Mouse (Mus musculus) heart, embryonic 15.5 days (tissue): ENCODE data around the gene Ap1s1. TPM values are rescaled to one million over a fixed set of nuclear protein-coding genes. Genes with fewer than 3 reads are reported as not detected.

ENCODE experiments used
- ATAC-seq: fragments of 200-750 bp; cut with Nextera tagmentation; replicated peaks from 2 replicates; pipeline ENCODE4 v1.8.0; 2017; ENCODE audit warnings: low read depth, moderate TSS enrichment; ENCODE audit not compliant: insufficient number of reproducible peaks, insufficient read depth, low FRiP score
- H3K27ac ChIP-seq: fragments of 300-500 bp; sonication (generic); 2 replicates; pipeline ENCODE4 v1.5.1; 2015; ENCODE audit warnings: mild to moderate bottlenecking, inconsistent platforms
- H3K27me3 ChIP-seq: fragments of 300-500 bp; sonication (generic); 2 replicates; pipeline ENCODE4 v1.6.1; 2015; ENCODE audit warnings: inconsistent platforms
- H3K36me3 ChIP-seq: fragments of 300-500 bp; sonication (generic); 2 replicates; pipeline ENCODE4 v1.6.1; 2015; ENCODE audit warnings: mild to moderate bottlenecking, inconsistent platforms
- H3K4me1 ChIP-seq: fragments of 300-500 bp; sonication (generic); replicated peaks from 2 replicates; pipeline ENCODE4 v1.6.1; 2015; ENCODE audit warnings: inconsistent platforms
- H3K4me2 ChIP-seq: fragments of 300-500 bp; sonication (generic); 2 replicates; pipeline ENCODE4 v1.6.1; 2015; ENCODE audit warnings: inconsistent platforms, mild to moderate bottlenecking, moderate library complexity
- H3K4me3 ChIP-seq: fragments of 300-500 bp; sonication (generic); 2 replicates; pipeline ENCODE4 v1.5.1; 2015; ENCODE audit warnings: mild to moderate bottlenecking, inconsistent platforms
- H3K9ac ChIP-seq: fragments of 300-500 bp; sonication (generic); 2 replicates; pipeline ENCODE4 v1.6.1; 2015; ENCODE audit warnings: mild to moderate bottlenecking, inconsistent platforms
- H3K9me3 ChIP-seq: fragments of 300-500 bp; sonication (generic); replicated peaks from 2 replicates; pipeline ENCODE4 v1.6.1; 2016; ENCODE audit warnings: inconsistent platforms
- WGBS: fragments of 180-500 bp; shearing (Covaris S2); methylation state at CpG from one replicate; pipeline ENCODE4 v1.1.7; 2015; ENCODE audit warnings: mixed read lengths; 5-methylcytosine and 5-hydroxymethylcytosine counted together
- polyA plus RNA-seq: library from polyadenylated mRNA; unstranded; fragments of >200 nt; fragmentation: Nextera tagmentation; extraction: Ambion mirVana; gene quantifications from 2 replicates; pipeline ENCODE4 v1.2.1, GENCODE M21; 2015

Ap1s1 gene
- polyA plus RNA-seq, 1 experiment from 2014 or later, result 120 TPM

- 24% methylated on average over 3 of the region's 3 CpGs for WGBS
- no peaks in the 10 kb centered on the region for H3K36me3 ChIP-seq
Observed at GRCm38 (mm10) chr5:137009988-137010387, 35.9 kb downstream of the Ap1s1 start.

DNA sequence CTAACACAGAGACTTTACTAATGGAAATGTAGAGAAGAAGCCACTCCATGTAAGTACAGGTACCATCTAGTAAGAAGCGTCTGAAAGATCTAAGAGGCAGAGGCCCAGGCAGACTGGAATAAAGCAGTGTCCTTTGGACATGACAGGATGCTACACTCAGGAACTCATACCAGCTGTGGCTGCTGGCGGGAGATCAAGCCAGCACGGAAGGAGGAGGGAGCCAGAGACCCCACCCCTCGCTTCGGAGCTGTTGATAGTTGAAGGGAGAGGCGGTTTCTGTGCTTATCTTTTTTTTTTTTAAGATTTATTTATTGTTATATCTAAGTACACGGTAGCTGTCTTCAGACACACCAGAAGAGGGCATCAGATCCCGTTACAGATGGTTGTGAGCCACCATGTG, 38.7 kb downstream of the Ap1s1 start:
- Histone ChIP-seq H3K27ac (no peak overlapping the region), H3K9ac (no peak overlapping the region), H3K27me3 (no peaks in the 10 kb centered on the region; the same call in 1 of the 2 replicates), H3K4me3 (no peak overlapping the region), H3K4me2 (no peak overlapping the region), H3K4me1 (0 out of 2 replicates have a peak, but pooled peaks cover 2% of the 10 kb centered on the region), H3K36me3 (no peaks in the 10 kb centered on the region), H3K9me3 (no peaks in the 10 kb centered on the region)
- no peak for ATAC-seq
- WGBS, result 42% methylated on average over 8 of the region's 8 CpGs

More at GRCm38 (mm10) chr5:137009988-137010387, 35.9 kb downstream of the Ap1s1 start:
- Histone ChIP-seq H3K4me1 (0 out of 2 replicates have a peak, but pooled peaks cover 2% of the 10 kb centered on the region), H3K27ac (no peak overlapping the region), H3K9me3 (no peaks in the 10 kb centered on the region), H3K9ac (no peak overlapping the region), H3K4me3 (no peak overlapping the region), H3K27me3 (no peaks in the 10 kb centered on the region; the same call in 1 of the 2 replicates), H3K4me2 (no peak overlapping the region)
- ATAC-seq, result no peak

GRCm38 (mm10) chr5:137000612-137001011, 45.3 kb downstream of the Ap1s1 start:
- Histone ChIP-seq H3K36me3 (peaks cover 4% of the 10 kb centered on the region; the same call in 1 of the 2 replicates), H3K4me1 (no peaks in the 10 kb centered on the region; the same call in 1 of the 2 replicates), H3K27me3 (no peaks in the 10 kb centered on the region), H3K4me3 (no peak overlapping the region), H3K27ac (no peak overlapping the region), H3K9me3 (no peaks in the 10 kb centered on the region), H3K9ac (no peak overlapping the region), H3K4me2 (no peak overlapping the region)
- WGBS, result 92% methylated on average over 2 of the region's 2 CpGs
- no peak for ATAC-seq

- H3K27me3 ChIP-seq, result no peaks in the 10 kb centered on the region
- H3K4me2 ChIP-seq, result no peak overlapping the region
- no peak overlapping the region for H3K9ac ChIP-seq
- H3K27ac ChIP-seq, result no peak overlapping the region
- WGBS, result 59% methylated on average over 5 of the region's 5 CpGs
- H3K4me3 ChIP-seq, result no peak overlapping the region
- no peaks in the 10 kb centered on the region; the same call in 1 of the 2 replicates for H3K4me1 ChIP-seq
- ATAC-seq, result no peak
- H3K9me3 ChIP-seq, result no peaks in the 10 kb centered on the region
- peaks cover 16% of the 10 kb centered on the region; the same call in 1 of the 2 replicates for H3K36me3 ChIP-seq
Observed at GRCm38 (mm10) chr5:136999449-136999848, 46.5 kb downstream of the Ap1s1 start.

DNA sequence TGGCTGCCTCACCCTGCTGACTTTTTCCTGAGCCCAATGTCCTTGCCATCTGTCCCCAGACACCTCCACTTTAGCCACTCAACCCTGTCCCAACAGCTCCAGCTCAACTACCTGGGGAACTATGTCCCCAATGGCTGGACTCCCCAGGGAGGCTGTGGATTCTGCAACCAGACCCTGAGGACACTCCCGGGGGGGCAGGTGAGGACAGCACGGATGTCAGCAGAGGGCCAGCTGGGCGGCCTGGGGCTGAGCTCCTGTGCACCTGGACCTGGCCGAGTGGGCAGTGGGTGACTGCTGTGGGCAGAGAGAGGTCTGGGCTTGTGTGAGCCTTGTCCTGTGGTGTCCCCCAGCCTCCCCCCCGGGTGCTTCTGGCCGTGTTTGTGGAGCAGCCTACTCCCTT, 56.1 kb downstream of the Ap1s1 start:
- H3K9ac ChIP-seq, result no peak overlapping the region
- no peaks in the 10 kb centered on the region for H3K27me3 ChIP-seq
- H3K9me3 ChIP-seq, result no peaks in the 10 kb centered on the region
- peaks cover 52% of the 10 kb centered on the region for H3K36me3 ChIP-seq
- no peak overlapping the region for H3K4me3 ChIP-seq
- 87% methylated on average over 6 of the region's 6 CpGs for WGBS
- H3K4me1 ChIP-seq, result peaks cover 21% of the 10 kb centered on the region
- no peak overlapping the region for H3K4me2 ChIP-seq
- H3K27ac ChIP-seq, result no peak overlapping the region
- no peak for ATAC-seq

DNA sequence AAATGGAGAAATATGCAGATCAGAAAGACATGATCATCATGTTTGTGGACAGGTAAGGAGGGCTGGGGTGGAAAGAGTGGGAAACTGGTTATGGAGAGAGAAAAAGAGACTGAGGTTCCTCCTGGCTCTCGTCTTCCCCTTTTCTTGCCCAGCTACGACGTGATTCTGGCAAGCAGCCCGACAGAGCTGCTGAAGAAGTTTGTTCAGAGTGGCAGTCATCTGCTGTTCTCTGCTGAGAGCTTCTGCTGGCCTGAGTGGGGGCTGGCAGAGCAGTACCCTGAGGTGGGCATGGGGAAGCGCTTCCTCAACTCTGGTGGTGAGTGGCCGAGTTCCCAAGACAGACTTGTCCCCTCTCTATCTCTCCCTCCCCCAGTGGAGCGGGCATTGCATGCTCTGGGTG, 57.5 kb downstream of the Ap1s1 start:
- no peak for ATAC-seq
- Histone ChIP-seq H3K4me1 (peaks cover 21% of the 10 kb centered on the region), H3K27me3 (no peaks in the 10 kb centered on the region), H3K9me3 (no peaks in the 10 kb centered on the region), H3K36me3 (peaks cover 38% of the 10 kb centered on the region), H3K4me2 (peak overlapping the region; percentile 90), H3K9ac (0 out of 2 replicates have a peak overlapping the region, but pooled peaks have one; percentile 93), H3K4me3 (peak overlapping the region; percentile 84), H3K27ac (peak overlapping the region; percentile 87)
- 57% methylated on average over 7 of the region's 7 CpGs for WGBS

- Histone ChIP-seq H3K27me3 (no peaks in the 10 kb centered on the region), H3K4me1 (peaks cover 21% of the 10 kb centered on the region), H3K36me3 (peaks cover 33% of the 10 kb centered on the region), H3K9me3 (no peaks in the 10 kb centered on the region), H3K27ac (peak within 1 kb of the TSS; percentile 87), H3K9ac (peak within 1 kb of the TSS; percentile 93), H3K4me3 (peak within 1 kb of the TSS; percentile 84), H3K4me2 (peak within 1 kb of the TSS; percentile 90)
- WGBS, result 6% methylated on average over 12 of the region's 12 CpGs
- ATAC-seq, result no peak
Observed at GRCm38 (mm10) chr5:136987934-136988271, 58.0 kb downstream of the Ap1s1 start, which contains the start of gene Znhit1. TSS of gene Znhit1 (minus strand) at chr5:136988021.

- H3K27ac ChIP-seq, result peak overlapping the region; percentile 87
- peak overlapping the region; percentile 84 for H3K4me3 ChIP-seq
- WGBS, result under 1% methylated on average over 67 of the region's 67 CpGs
- H3K9me3 ChIP-seq, result no peaks in the 10 kb centered on the region
- peak overlapping the region; percentile 93 for H3K9ac ChIP-seq
- H3K36me3 ChIP-seq, result peaks cover 28% of the 10 kb centered on the region
- H3K27me3 ChIP-seq, result no peaks in the 10 kb centered on the region
- peak overlapping the region; percentile 90 for H3K4me2 ChIP-seq
- peaks cover 22% of the 10 kb centered on the region for H3K4me1 ChIP-seq
- ATAC-seq, result peak; percentile 68
Observed at GRCm38 (mm10) chr5:136987138-136987933, 58.6 kb downstream of the Ap1s1 start.

GRCm38 (mm10) chr5:136986695-136987137, 59.2 kb downstream of the Ap1s1 start, which contains the start of gene Plod3:
TSS of gene Plod3 (plus strand) at chr5:136987019.
- under 1% methylated on average over 26 of the region's 26 CpGs for WGBS
- Histone ChIP-seq H3K4me1 (peaks cover 23% of the 10 kb centered on the region), H3K27me3 (no peaks in the 10 kb centered on the region), H3K36me3 (peaks cover 28% of the 10 kb centered on the region), H3K9ac (peak within 1 kb of the TSS; percentile 93), H3K27ac (peak within 1 kb of the TSS; percentile 87), H3K4me3 (peak within 1 kb of the TSS; percentile 84), H3K4me2 (peak within 1 kb of the TSS; percentile 90), H3K9me3 (no peaks in the 10 kb centered on the region)
- ATAC-seq, result peak; percentile 95
